Mouse (Mus musculus) gastrocnemius, adult 18-20 months (tissue): ENCODE data around the gene Gm7073. TPM values are rescaled to one million over a fixed set of nuclear protein-coding genes. Genes with fewer than 3 reads are reported as not detected.

Source experiments
- microRNA-seq: library from miRNA; unstranded; fragments of <30 nt; microRNA quantifications from one replicate; pipeline ENCODE4 v1.2.0, GENCODE M21; 2021
- total RNA-seq, 2 experiments: library from RNA; stranded (reverse); gene quantifications; 2 replicates each; pipeline ENCODE4 v1.2.3; 2021

The Gm7073 gene
- total RNA-seq, 2 experiments from 2014 or later, result not detected

Small RNA genes lying within 50 kb of the gene (microRNA-seq; reads per million reads assigned to microRNA genes)
- gene Mir505, result 89.7 reads per million, percentile 57 among the genes with 10 or more reads in this experiment

Other genes starting within 250 kb of the Gm7073 start
- gene Atp11c, start 53.4 kb upstream of the Gm7073 start, total RNA-seq, result 1 to 10 TPM; 2.4 to 2.6 TPM